Mouse (Mus musculus) MEL (cell line): Measurements from ENCODE around the gene Lag3. TPM values are rescaled to one million over a fixed set of nuclear protein-coding genes. Genes with fewer than 3 reads are reported as not detected.

Source experiments
- DNase-seq: peaks from one replicate; pipeline ENCODE4 v3.0.0; 2011; ENCODE audit warnings: low read depth, low spot score
- H3K27ac ChIP-seq: 2 replicates; pipeline ENCODE4 v1.5.1; 2012; ENCODE audit warnings: low read depth, mild to moderate bottlenecking, control low read depth, low read length, moderate library complexity; ENCODE audit not compliant: control insufficient read depth
- H3K27me3 ChIP-seq, 2 experiments: fragments of 150-350 bp in 1 of 2; sonication (generic) in 1 of 2; 2 replicates each; pipeline ENCODE4 v1.6.1; 2012; ENCODE audit warnings: low read length in 2 of 2, mild to moderate bottlenecking in 2 of 2, improper control_type of control experiment in 1 of 2, moderate library complexity in 1 of 2; ENCODE audit not compliant: insufficient read depth in 2 of 2, control insufficient read depth in 1 of 2
- H3K36me3 ChIP-seq, 2 experiments: 2 replicates each; pipeline ENCODE4 v1.6.1; 2012 to 2014; ENCODE audit warnings: low read length in 2 of 2, improper control_type of control experiment in 1 of 2, inconsistent platforms in 1 of 2, mild to moderate bottlenecking in 1 of 2; ENCODE audit not compliant: insufficient read depth in 2 of 2, control insufficient read depth in 1 of 2
- H3K4me1 ChIP-seq, 2 experiments: fragments of 150-350 bp in 1 of 2; sonication (generic) in 1 of 2; 2 replicates each; pipeline ENCODE4 v1.6.1; 2012; ENCODE audit warnings: low read length in 2 of 2, improper control_type of control experiment in 1 of 2, mild to moderate bottlenecking in 1 of 2; ENCODE audit not compliant: insufficient read depth in 2 of 2, control insufficient read depth in 1 of 2
- H3K4me3 ChIP-seq, 2 experiments: fragments of 150-350 bp in 1 of 2; sonication (generic) in 1 of 2; 2 replicates each; pipeline ENCODE4 v1.5.1; 2012; ENCODE audit warnings: low read depth in 2 of 2, low read length in 2 of 2, mild to moderate bottlenecking in 2 of 2, moderate library complexity in 2 of 2, control low read depth in 1 of 2, improper control_type of control experiment in 1 of 2; ENCODE audit not compliant: control insufficient read depth in 1 of 2, insufficient read depth in 1 of 2
- H3K79me2 ChIP-seq: 2 replicates; pipeline ENCODE4 v1.6.1; 2012; ENCODE audit warnings: mild to moderate bottlenecking, low read length, moderate library complexity; ENCODE audit not compliant: control insufficient read depth, poor library complexity, insufficient read depth
- H3K9ac ChIP-seq: 2 replicates; pipeline ENCODE4 v1.6.1; 2012; ENCODE audit warnings: low read depth, mild to moderate bottlenecking, control low read depth, low read length, moderate library complexity; ENCODE audit not compliant: control insufficient read depth, poor library complexity, severe bottlenecking
- H3K9me3 ChIP-seq: fragments of 150-350 bp; sonication (generic); replicated peaks from 2 replicates; pipeline ENCODE4 v1.6.1; 2012; ENCODE audit warnings: mild to moderate bottlenecking, low read length, improper control_type of control experiment, moderate library complexity; ENCODE audit not compliant: insufficient read depth
- BHLHE40 ChIP-seq: IDR thresholded peaks from 2 replicates; pipeline ENCODE4 v1.6.1; 2012; ENCODE audit warnings: low read depth, mild to moderate bottlenecking, inconsistent platforms, low read length, improper control_type of control experiment, borderline replicate concordance
- CHD1 ChIP-seq: IDR thresholded peaks from 2 replicates; pipeline ENCODE4 v1.6.1; 2012; ENCODE audit warnings: low read depth, mild to moderate bottlenecking, inconsistent platforms, low read length, improper control_type of control experiment
- CTCF ChIP-seq, 3 experiments: IDR thresholded peaks in 2 of 3; conservative IDR thresholded peaks in 1 of 3; 2 replicates each; pipeline ENCODE4 v1.5.1; 2011 to 2012; ENCODE audit warnings: low read length in 3 of 3, low read depth in 2 of 3, mild to moderate bottlenecking in 2 of 3, improper control_type of control experiment in 1 of 3, inconsistent platforms in 1 of 3, mixed read lengths in 1 of 3, moderate library complexity in 1 of 3; ENCODE audit not compliant: control insufficient read depth in 1 of 3, insufficient read depth in 1 of 3, poor library complexity in 1 of 3, severe bottlenecking in 1 of 3
- ELF1 ChIP-seq: IDR thresholded peaks from 2 replicates; pipeline ENCODE4 v1.6.1; 2014; ENCODE audit warnings: low read depth, mild to moderate bottlenecking, inconsistent platforms, low read length, improper control_type of control experiment, moderate library complexity
- EP300 ChIP-seq, 2 experiments: IDR thresholded peaks; 2 replicates each; pipeline ENCODE4 v1.6.1; 2011; ENCODE audit warnings: improper control_type of control experiment in 2 of 2, low read length in 2 of 2, low read depth in 1 of 2, mild to moderate bottlenecking in 1 of 2
- GATA1 ChIP-seq: IDR thresholded peaks from 2 replicates; pipeline ENCODE4 v1.6.1; 2011; ENCODE audit warnings: low read depth, low read length, improper control_type of control experiment
- JUND ChIP-seq: IDR thresholded peaks from 2 replicates; pipeline ENCODE4 v1.6.1; 2011; ENCODE audit warnings: low read depth, mild to moderate bottlenecking, improper control_type of control experiment, low read length
- KAT2A ChIP-seq: conservative IDR thresholded peaks from 2 replicates; pipeline ENCODE4 v1.6.1; 2012; ENCODE audit warnings: low read depth, low read length, improper control_type of control experiment, inconsistent platforms
- MAFK ChIP-seq: IDR thresholded peaks from 2 replicates; pipeline ENCODE4 v1.6.1; 2011; ENCODE audit warnings: low read depth, mild to moderate bottlenecking, low read length, improper control_type of control experiment, borderline replicate concordance
- MAX ChIP-seq: IDR thresholded peaks from 2 replicates; pipeline ENCODE4 v1.6.1; 2011; ENCODE audit warnings: low read length, improper control_type of control experiment
- MAZ ChIP-seq: IDR thresholded peaks from 2 replicates; pipeline ENCODE4 v1.6.1; 2012; ENCODE audit warnings: low read depth, mild to moderate bottlenecking, inconsistent platforms, low read length, improper control_type of control experiment
- MEF2A ChIP-seq: IDR thresholded peaks from 2 replicates; pipeline ENCODE4 v1.6.1; 2014; ENCODE audit warnings: low read depth, mild to moderate bottlenecking, inconsistent platforms, low read length, improper control_type of control experiment; ENCODE audit not compliant: poor library complexity, insufficient replicate concordance, severe bottlenecking; ENCODE audit errors: extremely low read depth
- MXI1 ChIP-seq: IDR thresholded peaks from 2 replicates; pipeline ENCODE4 v1.6.1; 2011; ENCODE audit warnings: mild to moderate bottlenecking, low read depth, low read length, improper control_type of control experiment
- MYB ChIP-seq: IDR thresholded peaks from 2 replicates; pipeline ENCODE4 v1.6.1; 2011; ENCODE audit warnings: mild to moderate bottlenecking, low read depth, low read length, improper control_type of control experiment
- MYC ChIP-seq: IDR thresholded peaks from 2 replicates; pipeline ENCODE4 v1.6.1; 2011; ENCODE audit warnings: low read depth, mild to moderate bottlenecking, low read length, improper control_type of control experiment, moderate library complexity
- NRF1 ChIP-seq: IDR thresholded peaks from 2 replicates; pipeline ENCODE4 v1.6.1; 2014; ENCODE audit warnings: low read depth, mild to moderate bottlenecking, inconsistent platforms, low read length, improper control_type of control experiment, moderate library complexity; ENCODE audit not compliant: poor library complexity, insufficient read depth, severe bottlenecking
- POLR2A ChIP-seq, 2 experiments: IDR thresholded peaks; 2 replicates each; pipeline ENCODE4 v1.6.1; 2011 to 2012; ENCODE audit warnings: low read length in 2 of 2, mild to moderate bottlenecking in 2 of 2, control low read depth in 1 of 2, improper control_type of control experiment in 1 of 2, low read depth in 1 of 2, moderate library complexity in 1 of 2; ENCODE audit not compliant: control insufficient read depth in 1 of 2, insufficient read depth in 1 of 2, poor library complexity in 1 of 2
- POLR2AphosphoS2 ChIP-seq: IDR thresholded peaks from 2 replicates; pipeline ENCODE4 v1.6.1; 2011; ENCODE audit warnings: low read length, improper control_type of control experiment
- RAD21 ChIP-seq: IDR thresholded peaks from 2 replicates; pipeline ENCODE4 v1.6.1; 2011; ENCODE audit warnings: mild to moderate bottlenecking, low read depth, low read length, improper control_type of control experiment
- SIN3A ChIP-seq: IDR thresholded peaks from 2 replicates; pipeline ENCODE4 v1.6.1; 2012; ENCODE audit warnings: low read length, improper control_type of control experiment, inconsistent platforms
- SMC3 ChIP-seq: IDR thresholded peaks from 2 replicates; pipeline ENCODE4 v1.6.1; 2011; ENCODE audit warnings: low read depth, low read length, improper control_type of control experiment
- TBP ChIP-seq: IDR thresholded peaks from 2 replicates; pipeline ENCODE4 v1.8.0; 2011; ENCODE audit warnings: low read depth, low read length, improper control_type of control experiment
- TCF12 ChIP-seq: IDR thresholded peaks from 2 replicates; pipeline ENCODE4 v1.6.1; 2014; ENCODE audit warnings: low read depth, mild to moderate bottlenecking, inconsistent platforms, low read length, improper control_type of control experiment, moderate library complexity
- USF1 ChIP-seq: IDR thresholded peaks from 2 replicates; pipeline ENCODE4 v1.6.1; 2014; ENCODE audit warnings: low read depth, mild to moderate bottlenecking, inconsistent platforms, low read length, improper control_type of control experiment, moderate library complexity
- ZC3H11A ChIP-seq: IDR thresholded peaks from 2 replicates; pipeline ENCODE4 v1.6.1; 2012; ENCODE audit warnings: low read depth, mild to moderate bottlenecking, inconsistent platforms, low read length, improper control_type of control experiment
- ZKSCAN1 ChIP-seq: IDR thresholded peaks from 2 replicates; pipeline ENCODE4 v1.6.1; 2012; ENCODE audit warnings: low read depth, mild to moderate bottlenecking, inconsistent platforms, low read length, improper control_type of control experiment, moderate library complexity
- polyA plus RNA-seq, 2 experiments: library from polyadenylated mRNA; stranded (reverse) in 1 of 2; unstranded in 1 of 2; fragments of >175 nt in 1 of 2; fragments of >200 nt in 1 of 2; gene quantifications; 2 replicates each; pipeline versions ENCODE4 v1.2.1 to v1.2.4; 2012; ENCODE audit warnings: low replicate concordance in 2 of 2, low read depth in 1 of 2; ENCODE audit not compliant: insufficient read length in 2 of 2, insufficient read depth in 1 of 2, missing spikeins in 1 of 2
- total RNA-seq: library from RNA; depleted of rRNA; stranded (reverse); fragments of 300-350 nt; gene quantifications from 2 replicates; pipeline ENCODE4 v1.2.3, GENCODE M21; 2012

The Lag3 gene
- total and polyA plus RNA-seq, 3 experiments: 0.35 to 1.3 TPM; not detected in 1

GRCm38 (mm10) chr6:124861802-124862201 is 49.7 kb downstream of the Lag3 start (continued):
- TF ChIP-seq POLR2A (IDR thresholded peaks at IDR 0.05; ENCODE audit: control insufficient read depth in 1 of 2, insufficient read depth in 1 of 2, low read depth in 1 of 2, low read length in 2 of 2, poor library complexity in 1 of 2) (no peak), BHLHE40 (no peak), CHD1 (no peak)

GRCm38 (mm10) chr6:124861266-124861665 is 50.2 kb downstream of the Lag3 start:
- no peak for TF ChIP-seq MAZ
- TF ChIP-seq POLR2AphosphoS2: no peak
- no peak for TF ChIP-seq MXI1
- no peak for TF ChIP-seq MEF2A
- TF ChIP-seq ELF1: no peak
- TF ChIP-seq USF1: no peak
- TF ChIP-seq CHD1: no peak
- TF ChIP-seq TBP: no peak
- no peak for TF ChIP-seq MAFK
- no peak for TF ChIP-seq SMC3
- TF ChIP-seq ZKSCAN1: no peak
- no peak for TF ChIP-seq CTCF (IDR thresholded peaks at IDR 0.05 in 2 of 3, conservative IDR thresholded peaks at IDR 0.05 in 1 of 3; ENCODE audit: control insufficient read depth in 1 of 3, insufficient read depth in 1 of 3, low read depth in 2 of 3, low read length in 3 of 3, poor library complexity in 1 of 3, severe bottlenecking in 1 of 3)
- no peak for TF ChIP-seq RAD21
- no peak for TF ChIP-seq BHLHE40
- TF ChIP-seq SIN3A: no peak
- Histone ChIP-seq H3K9me3 (no peaks in the 10 kb centered on the region), H3K27me3 (peaks cover 4 to 11% of the 10 kb centered on the region in 2 experiments; a peak in 3 of 4 replicates), H3K4me1 (no peaks in the 10 kb centered on the region; a peak in 2 of 4 replicates), H3K9ac (no peak overlapping the region), H3K27ac (no peak overlapping the region), H3K36me3 (no peaks in the 10 kb centered on the region), H3K79me2 (no peaks in the 10 kb centered on the region), H3K4me3 (no peak overlapping the region)
- DNase-seq: no peak

GRCm38 (mm10) chr6:124860511-124860910 is 51.0 kb downstream of the Lag3 start:
- DNase-seq: no peak
- Histone ChIP-seq H3K9me3 (no peaks in the 10 kb centered on the region), H3K27ac (no peak overlapping the region), H3K4me3 (no peak overlapping the region), H3K36me3 (no peaks in the 10 kb centered on the region), H3K9ac (no peak overlapping the region), H3K4me1 (peaks cover 0 to 3% of the 10 kb centered on the region in 2 experiments; a peak in 2 of 4 replicates), H3K79me2 (no peaks in the 10 kb centered on the region), H3K27me3 (peaks cover 4 to 11% of the 10 kb centered on the region in 2 experiments; a peak in 3 of 4 replicates)
- TF ChIP-seq ZC3H11A: no peak
- no peak for TF ChIP-seq JUND
- TF ChIP-seq GATA1: no peak
- no peak for TF ChIP-seq MYC
- no peak for TF ChIP-seq MYB
- no peak for TF ChIP-seq EP300 (IDR thresholded peaks at IDR 0.05; ENCODE audit: low read depth in 1 of 2, low read length in 2 of 2)
- no peak for TF ChIP-seq MAX
- no peak for TF ChIP-seq NRF1
- no peak for TF ChIP-seq ELF1
- no peak for TF ChIP-seq POLR2A (IDR thresholded peaks at IDR 0.05; ENCODE audit: control insufficient read depth in 1 of 2, insufficient read depth in 1 of 2, low read depth in 1 of 2, low read length in 2 of 2, poor library complexity in 1 of 2)
- no peak for TF ChIP-seq TCF12
- TF ChIP-seq KAT2A: no peak
- no peak for TF ChIP-seq MAZ
